Mouse (Mus musculus) heart, postnatal 0 days (tissue): Measurements from ENCODE around the gene Pdzd4. TPM values are rescaled to one million over a fixed set of nuclear protein-coding genes. Genes with fewer than 3 reads are reported as not detected.

Experiments
- ATAC-seq: fragments of 200-750 bp; cut with Nextera tagmentation; 2 replicates; pipeline ENCODE4 v1.8.0; 2017; ENCODE audit warnings: low read depth, moderate number of reproducible peaks, moderate library complexity; ENCODE audit not compliant: insufficient read depth
- DNase-seq: peaks from one replicate; pipeline ENCODE4 v3.0.0-alpha.2; 2016; ENCODE audit warnings: low spot score
- H3K27ac ChIP-seq: fragments of 300-500 bp; sonication (generic); 2 replicates; pipeline ENCODE4 v1.5.1; 2014; ENCODE audit warnings: low read depth, mild to moderate bottlenecking
- H3K27me3 ChIP-seq: fragments of 300-500 bp; sonication (generic); 2 replicates; pipeline ENCODE4 v1.6.1; 2014; ENCODE audit warnings: low read length, mixed read lengths; ENCODE audit not compliant: control insufficient read depth, insufficient read depth
- H3K36me3 ChIP-seq: fragments of 300-500 bp; sonication (generic); replicated peaks from 2 replicates; pipeline ENCODE4 v1.6.1; 2014; ENCODE audit warnings: low read length, mixed read lengths; ENCODE audit not compliant: control insufficient read depth, insufficient read depth
- H3K4me1 ChIP-seq: fragments of 300-500 bp; sonication (generic); 2 replicates; pipeline ENCODE4 v1.6.1; 2014; ENCODE audit warnings: antibody characterized with exemption; ENCODE audit not compliant: control insufficient read depth, insufficient read depth
- H3K4me2 ChIP-seq: fragments of 300-500 bp; sonication (generic); 2 replicates; pipeline ENCODE4 v1.6.1; 2014; ENCODE audit warnings: low read depth, mild to moderate bottlenecking, low read length, moderate library complexity
- H3K4me3 ChIP-seq: fragments of 300-500 bp; sonication (generic); 2 replicates; pipeline ENCODE4 v1.5.1; 2014; ENCODE audit warnings: low read depth, low read length
- H3K9ac ChIP-seq: fragments of 300-500 bp; sonication (generic); replicated peaks from 2 replicates; pipeline ENCODE4 v1.6.1; 2014; ENCODE audit warnings: low read depth, low read length, mixed read lengths
- H3K9me3 ChIP-seq: fragments of 300-500 bp; sonication (generic); replicated peaks from 2 replicates; pipeline ENCODE4 v1.6.1; 2016; ENCODE audit warnings: low read length; ENCODE audit not compliant: control insufficient read depth
- CTCF ChIP-seq: IDR thresholded peaks from 2 replicates; pipeline ENCODE4 v1.5.1; 2016; ENCODE audit warnings: antibody characterized with exemption, control low read depth, low read depth
- EP300 ChIP-seq: IDR thresholded peaks from 2 replicates; pipeline ENCODE4 v1.6.1; 2016; ENCODE audit warnings: antibody characterized with exemption, low read depth
- WGBS: fragments of 180-500 bp; shearing (Covaris S2); extraction: QIAGEN DNeasy Blood & Tissue Kit; methylation state at CpG from one replicate; pipeline ENCODE4 v1.1.7; 2014; 5-methylcytosine and 5-hydroxymethylcytosine counted together
- polyA plus RNA-seq: library from polyadenylated mRNA; unstranded; fragments of >200 nt; fragmentation: Nextera tagmentation; extraction: Ambion mirVana; gene quantifications from 2 replicates; pipeline ENCODE4 v1.2.1, GENCODE M21; 2015
- total RNA-seq: library from RNA; depleted of rRNA; stranded (reverse); fragments of >200 nt; gene quantifications from 2 replicates; pipeline ENCODE4 v1.2.3, GENCODE M21; 2014; ENCODE audit warnings: low replicate concordance

Pdzd4 gene
- total and polyA plus RNA-seq, 2 experiments from 2014 or later = 0.08 to 2.6 TPM

GRCm38 (mm10) chrX:73785666-73786065, 39.1 kb downstream of the Pdzd4 start:
- Histone ChIP-seq H3K4me3 (peak overlapping the region; percentile 58), H3K27ac (peak overlapping the region; percentile 97), H3K27me3 (no peaks in the 10 kb centered on the region), H3K36me3 (peaks cover 14% of the 10 kb centered on the region; the same call in 1 of the 2 replicates), H3K4me2 (peak overlapping the region; percentile 60), H3K9ac (peak overlapping the region; percentile 78), H3K9me3 (no peaks in the 10 kb centered on the region), H3K4me1 (peaks cover 10% of the 10 kb centered on the region; the same call in 1 of the 2 replicates)
- peak; percentile 40 for DNase-seq
- TF ChIP-seq CTCF (no peak), EP300 (no peak)
- ATAC-seq = no peak

- no peak for DNase-seq
- Histone ChIP-seq H3K4me2 (no peak overlapping the region), H3K27ac (no peak overlapping the region), H3K4me1 (peaks cover 10% of the 10 kb centered on the region; the same call in 1 of the 2 replicates), H3K27me3 (no peaks in the 10 kb centered on the region), H3K36me3 (peaks cover 45% of the 10 kb centered on the region), H3K4me3 (no peak overlapping the region), H3K9me3 (no peaks in the 10 kb centered on the region), H3K9ac (no peak overlapping the region)
- TF ChIP-seq EP300 = no peak
- TF ChIP-seq CTCF = no peak
- ATAC-seq = no peak
- WGBS = 79% methylated on average over 3 of the region's 3 CpGs
These were observed 42.5 kb downstream of the Pdzd4 start for GRCm38 (mm10) chrX:73782227-73782626.

- DNase-seq (peak; percentile 38), ATAC-seq (peak; percentile 74)
- Histone ChIP-seq H3K27me3 (no peaks in the 10 kb centered on the region), H3K4me1 (no peaks in the 10 kb centered on the region), H3K27ac (peak overlapping the region; percentile 93), H3K9ac (peak overlapping the region; percentile 55), H3K9me3 (no peaks in the 10 kb centered on the region), H3K36me3 (peaks cover 31% of the 10 kb centered on the region), H3K4me2 (peak overlapping the region; percentile 57), H3K4me3 (peak overlapping the region; percentile 38)
- TF ChIP-seq EP300 (no peak), CTCF (no peak)
- 41% methylated on average over 10 of the region's 10 CpGs for WGBS
These were observed 49.8 kb downstream of the Pdzd4 start for GRCm38 (mm10) chrX:73774802-73775483.

DNA sequence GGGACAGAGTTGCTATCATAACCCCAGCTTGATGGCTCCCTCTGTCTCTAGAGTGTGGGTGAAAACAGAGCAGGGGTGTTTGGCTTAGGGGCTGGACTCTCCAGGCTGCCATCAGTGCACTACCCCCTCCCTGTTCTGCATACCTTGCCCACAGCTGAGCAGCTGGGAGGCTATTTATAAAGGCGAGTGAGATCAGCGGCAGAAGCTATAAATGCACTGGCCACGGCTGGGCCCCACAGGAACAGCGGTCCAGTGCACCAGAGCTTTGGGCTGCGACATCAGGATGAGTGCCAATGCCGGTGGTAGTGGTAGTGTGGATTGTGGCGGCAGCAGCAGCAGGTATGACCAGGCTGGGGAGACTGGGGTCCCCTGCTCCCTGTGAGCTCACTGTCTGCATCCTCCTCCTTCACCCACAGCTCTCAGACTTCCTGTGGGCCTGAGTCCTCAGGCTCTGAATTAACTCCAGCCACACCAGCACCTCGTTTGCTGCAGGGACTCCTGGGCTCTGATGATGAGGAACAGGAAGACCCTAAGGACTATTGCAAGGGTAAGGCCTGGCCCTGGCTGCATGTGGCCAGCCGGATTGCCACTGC, 50.5 kb downstream of the Pdzd4 start, which contains the start of gene Srpk3:
Gene Srpk3, plus strand, starts transcription at position 238 of the 593 bp plus-strand sequence.
- Histone ChIP-seq H3K9me3 (no peaks in the 10 kb centered on the region), H3K27me3 (no peaks in the 10 kb centered on the region), H3K27ac (peak within 1 kb of the TSS; percentile 93), H3K4me3 (peak within 1 kb of the TSS; percentile 38), H3K4me2 (peak within 1 kb of the TSS; percentile 57), H3K4me1 (no peaks in the 10 kb centered on the region), H3K9ac (peak within 1 kb of the TSS; percentile 55), H3K36me3 (peaks cover 24% of the 10 kb centered on the region)
- 32% methylated on average over 9 of the region's 9 CpGs for WGBS
- DNase-seq (peak; percentile 63), ATAC-seq (peak; percentile 87)
- no peak for TF ChIP-seq EP300
- TF ChIP-seq CTCF = peak; percentile 4; the same call in 1 of the 2 replicates

DNA sequence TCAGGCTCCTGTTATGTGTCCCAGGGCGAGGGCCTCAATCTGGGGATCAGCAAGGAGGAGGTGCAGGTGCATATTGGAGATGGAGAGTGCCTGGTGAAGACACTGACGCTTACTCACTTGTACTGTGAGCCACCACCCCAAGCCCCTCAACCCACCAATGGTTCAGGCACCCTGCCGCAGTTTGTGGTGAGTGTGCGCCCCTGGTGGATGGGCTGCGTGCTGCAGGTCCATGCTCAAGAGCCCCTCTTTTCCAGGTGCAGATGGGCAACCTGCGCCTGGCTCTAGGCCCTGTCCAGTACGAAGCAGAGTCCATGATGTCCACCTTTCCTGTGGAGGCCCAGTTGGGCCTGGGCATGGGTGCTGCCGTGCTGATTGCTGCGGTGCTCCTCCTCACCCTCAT, 57.5 kb downstream of the Pdzd4 start:
- no peak overlapping the region for H3K9ac ChIP-seq
- no peak overlapping the region for H3K4me2 ChIP-seq
- H3K4me3 ChIP-seq = no peak overlapping the region
- no peaks in the 10 kb centered on the region for H3K4me1 ChIP-seq
- 72% methylated on average over 9 of the region's 9 CpGs for WGBS
- H3K36me3 ChIP-seq = no peaks in the 10 kb centered on the region
- no peaks in the 10 kb centered on the region for H3K9me3 ChIP-seq
- ATAC-seq = no peak; the same call in 1 of the 2 replicates
- no peak for DNase-seq
- no peak for TF ChIP-seq EP300
- peak; percentile 55 for TF ChIP-seq CTCF
- no peaks in the 10 kb centered on the region for H3K27me3 ChIP-seq
- H3K27ac ChIP-seq = no peak overlapping the region
